Mouse (Mus musculus): ENCODE data around the gene Erc2. TPM values are rescaled to one million over a fixed set of nuclear protein-coding genes. Genes with fewer than 3 reads are reported as not detected.

The Erc2 gene
- polyA plus RNA-seq, 2 experiments, result 0.52 to 0.99 TPM

DNA sequence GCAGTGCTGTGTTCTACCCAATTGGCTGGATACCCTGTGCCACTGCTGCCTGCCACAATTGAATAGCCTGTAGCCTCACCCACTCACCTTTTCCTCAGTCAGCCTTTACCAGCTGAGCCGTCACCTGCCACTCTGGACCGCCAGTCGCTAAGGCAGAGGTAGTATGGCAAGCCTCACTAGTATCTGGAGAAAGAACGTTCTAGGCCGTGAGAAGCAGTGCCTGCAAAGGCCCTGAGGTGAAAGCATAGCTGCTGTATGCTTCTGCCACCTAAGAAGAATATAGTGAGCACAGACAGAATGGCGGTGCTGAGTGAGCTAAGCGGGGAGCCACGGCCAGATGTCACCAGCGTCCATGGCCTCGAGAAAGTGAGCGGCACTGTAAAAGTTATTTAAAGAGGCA lies 798.4 kb downstream of the Erc2 start:
- DNase-seq (ENCODE audit: low read depth in 3 of 3, low spot score in 3 of 3) (no peak), ATAC-seq (ENCODE audit: insufficient read depth) (no peak)
- no peaks in the 10 kb centered on the region for H3K36me3 ChIP-seq (replicated peaks; ENCODE audit: control insufficient read depth, insufficient read depth, low read depth)
- H3K4me1 ChIP-seq (replicated peaks; ENCODE audit: control insufficient read depth in 2 of 2, insufficient read depth in 2 of 2, low read length in 1 of 2), result no peaks in the 10 kb centered on the region
- no peak overlapping the region for H3K27ac ChIP-seq
- H3K4me2 ChIP-seq (ENCODE audit: low read depth), result no peak overlapping the region
- H3K9me3 ChIP-seq (ENCODE audit: control insufficient read depth, low read length), result no peaks in the 10 kb centered on the region
- TF ChIP-seq CTCF (IDR thresholded peaks at IDR 0.05; ENCODE audit: low read depth) (no peak), EP300 (IDR thresholded peaks at IDR 0.05; ENCODE audit: low read depth) (no peak)
- no peak overlapping the region for H3K9ac ChIP-seq (replicated peaks)
- no peak overlapping the region for H3K4me3 ChIP-seq (ENCODE audit: insufficient read depth in 1 of 2, low read depth in 2 of 2, low read length in 2 of 2)
- 69% methylated on average over 11 of the region's 11 CpGs for WGBS (ENCODE audit: insufficient replicate concordance)
- H3K27me3 ChIP-seq (ENCODE audit: control insufficient read depth, insufficient read depth, low read length), result no peaks in the 10 kb centered on the region

- Histone ChIP-seq H3K27ac (no peak overlapping the region), H3K9me3 (ENCODE audit: control insufficient read depth, low read length) (no peaks in the 10 kb centered on the region), H3K4me1 (replicated peaks; ENCODE audit: control insufficient read depth in 2 of 2, insufficient read depth in 2 of 2, low read length in 1 of 2) (no peaks in the 10 kb centered on the region), H3K27me3 (ENCODE audit: control insufficient read depth, insufficient read depth, low read length) (no peaks in the 10 kb centered on the region), H3K9ac (replicated peaks) (no peak overlapping the region), H3K4me2 (ENCODE audit: low read depth) (no peak overlapping the region), H3K36me3 (replicated peaks; ENCODE audit: control insufficient read depth, insufficient read depth, low read depth) (no peaks in the 10 kb centered on the region), H3K4me3 (ENCODE audit: insufficient read depth in 1 of 2, low read depth in 2 of 2, low read length in 2 of 2) (no peak overlapping the region)
- ATAC-seq (ENCODE audit: insufficient read depth), result no peak
- DNase-seq (ENCODE audit: low read depth in 3 of 3, low spot score in 3 of 3), result no peak
- WGBS (ENCODE audit: insufficient replicate concordance), result 56% methylated on average over 2 of the region's 2 CpGs
- TF ChIP-seq EP300 (IDR thresholded peaks at IDR 0.05; ENCODE audit: low read depth) (no peak), CTCF (IDR thresholded peaks at IDR 0.05; ENCODE audit: low read depth) (no peak)
Measured at GRCm38 (mm10) chr14:28426610-28427009, 804.4 kb downstream of the Erc2 start.

GRCm38 (mm10) chr14:28431703-28432309 lies 809.6 kb downstream of the Erc2 start:
- H3K4me3 ChIP-seq (ENCODE audit: insufficient read depth in 1 of 2, low read depth in 2 of 2, low read length in 2 of 2), result no peak overlapping the region
- no peaks in the 10 kb centered on the region for H3K9me3 ChIP-seq (ENCODE audit: control insufficient read depth, low read length)
- H3K36me3 ChIP-seq (replicated peaks; ENCODE audit: control insufficient read depth, insufficient read depth, low read depth), result no peaks in the 10 kb centered on the region
- TF ChIP-seq CTCF (IDR thresholded peaks at IDR 0.05; ENCODE audit: low read depth) (no peak), EP300 (IDR thresholded peaks at IDR 0.05; ENCODE audit: low read depth) (no peak)
- no peak overlapping the region for H3K4me2 ChIP-seq (ENCODE audit: low read depth)
- H3K27me3 ChIP-seq (ENCODE audit: control insufficient read depth, insufficient read depth, low read length), result no peaks in the 10 kb centered on the region
- no peak overlapping the region for H3K9ac ChIP-seq (replicated peaks)
- 54% methylated on average over 7 of the region's 7 CpGs for WGBS (ENCODE audit: insufficient replicate concordance)
- no peak for DNase-seq (ENCODE audit: low read depth in 3 of 3, low spot score in 3 of 3)
- no peaks in the 10 kb centered on the region for H3K4me1 ChIP-seq (replicated peaks; ENCODE audit: control insufficient read depth in 2 of 2, insufficient read depth in 2 of 2, low read length in 1 of 2)
- no peak overlapping the region for H3K27ac ChIP-seq
- no peak for ATAC-seq (ENCODE audit: insufficient read depth)

DNA sequence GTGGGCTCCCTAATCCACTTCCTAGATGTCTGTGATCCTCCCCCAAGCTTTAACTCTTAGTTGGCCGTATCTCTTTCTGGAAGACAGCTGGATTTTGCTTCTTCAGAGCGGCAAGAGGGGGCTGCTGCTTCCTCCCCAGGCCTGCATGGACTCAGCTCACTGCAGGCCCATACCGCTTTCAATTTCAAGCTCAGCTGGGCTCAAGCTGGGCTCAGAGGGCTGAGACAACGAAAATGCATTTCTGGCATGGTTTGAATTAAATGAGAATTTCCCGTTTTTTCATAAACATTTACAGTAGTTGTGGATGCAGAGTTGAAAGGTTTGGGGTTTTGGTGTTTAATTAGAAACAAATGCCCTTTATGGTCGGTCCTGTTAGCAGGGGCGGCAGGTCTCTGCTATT lies 812.8 kb downstream of the Erc2 start:
- Histone ChIP-seq H3K9ac (replicated peaks) (no peak overlapping the region), H3K27me3 (ENCODE audit: control insufficient read depth, insufficient read depth, low read length) (no peaks in the 10 kb centered on the region), H3K36me3 (replicated peaks; ENCODE audit: control insufficient read depth, insufficient read depth, low read depth) (no peaks in the 10 kb centered on the region), H3K9me3 (ENCODE audit: control insufficient read depth, low read length) (no peaks in the 10 kb centered on the region), H3K4me3 (ENCODE audit: insufficient read depth in 1 of 2, low read depth in 2 of 2, low read length in 2 of 2) (no peak overlapping the region), H3K4me2 (ENCODE audit: low read depth) (no peak overlapping the region), H3K27ac (no peak overlapping the region), H3K4me1 (replicated peaks; ENCODE audit: control insufficient read depth in 2 of 2, insufficient read depth in 2 of 2, low read length in 1 of 2) (no peaks in the 10 kb centered on the region)
- no peak for TF ChIP-seq CTCF (IDR thresholded peaks at IDR 0.05; ENCODE audit: low read depth)
- TF ChIP-seq EP300 (IDR thresholded peaks at IDR 0.05; ENCODE audit: low read depth), result no peak
- no peak for ATAC-seq (ENCODE audit: insufficient read depth)
- no peak for DNase-seq (ENCODE audit: low read depth in 3 of 3, low spot score in 3 of 3)
- 56% methylated on average over 7 of the region's 7 CpGs for WGBS (ENCODE audit: insufficient replicate concordance)

- Histone ChIP-seq H3K4me3 (ENCODE audit: insufficient read depth in 1 of 2, low read depth in 2 of 2, low read length in 2 of 2) (no peak overlapping the region), H3K4me1 (replicated peaks; ENCODE audit: control insufficient read depth in 2 of 2, insufficient read depth in 2 of 2, low read length in 1 of 2) (no peaks in the 10 kb centered on the region), H3K27ac (no peak overlapping the region), H3K9me3 (ENCODE audit: control insufficient read depth, low read length) (no peaks in the 10 kb centered on the region), H3K9ac (replicated peaks) (no peak overlapping the region), H3K27me3 (ENCODE audit: control insufficient read depth, insufficient read depth, low read length) (no peaks in the 10 kb centered on the region), H3K4me2 (ENCODE audit: low read depth) (no peak overlapping the region), H3K36me3 (replicated peaks; ENCODE audit: control insufficient read depth, insufficient read depth, low read depth) (no peaks in the 10 kb centered on the region)
- TF ChIP-seq EP300 (IDR thresholded peaks at IDR 0.05; ENCODE audit: low read depth), result no peak
- no peak for TF ChIP-seq CTCF (IDR thresholded peaks at IDR 0.05; ENCODE audit: low read depth)
- 67% methylated on average over 6 of the region's 6 CpGs for WGBS (ENCODE audit: insufficient replicate concordance)
- ATAC-seq (ENCODE audit: insufficient read depth) (no peak), DNase-seq (ENCODE audit: low read depth in 3 of 3, low spot score in 3 of 3) (no peak)
Measured at GRCm38 (mm10) chr14:28439171-28439570, 816.9 kb downstream of the Erc2 start.

Data from liver, embryonic 14.5 days (tissue).